Mouse (Mus musculus) CH12.LX (cell line): ENCODE measurements around the gene Ubc. TPM values are rescaled to one million over a fixed set of nuclear protein-coding genes. Genes with fewer than 3 reads are reported as not detected.

Source experiments
- DNase-seq: peaks from one replicate; pipeline ENCODE4 v3.0.0-alpha.2; 2013; ENCODE audit errors: extremely low read depth
- H3K27ac ChIP-seq: 2 replicates; pipeline ENCODE4 v1.5.1; 2012; ENCODE audit warnings: low read depth, mild to moderate bottlenecking, control low read depth, moderate library complexity; ENCODE audit not compliant: insufficient read depth
- H3K27me3 ChIP-seq: replicated peaks from 2 replicates; pipeline ENCODE3; 2012; ENCODE audit warnings: inconsistent platforms
- H3K36me3 ChIP-seq, 2 experiments: replicated peaks in 1 of 2; 2 replicates each; pipeline versions ENCODE3 to v1.6.1; 2012; ENCODE audit warnings: inconsistent platforms in 1 of 2, low read length in 1 of 2, mild to moderate bottlenecking in 1 of 2, mixed read lengths in 1 of 2, moderate library complexity in 1 of 2; ENCODE audit not compliant: control insufficient read depth in 1 of 2, insufficient read depth in 1 of 2
- H3K4me1 ChIP-seq, 2 experiments: 2 replicates each; pipeline ENCODE4 v1.6.1; 2012; ENCODE audit warnings: inconsistent platforms in 1 of 2, moderate library complexity in 1 of 2; ENCODE audit not compliant: insufficient read depth in 2 of 2, control insufficient read depth in 1 of 2
- H3K4me2 ChIP-seq: 2 replicates; pipeline ENCODE4 v1.6.1; 2012; ENCODE audit warnings: low read depth, mild to moderate bottlenecking, control low read depth; ENCODE audit not compliant: poor library complexity, insufficient read depth, severe bottlenecking
- H3K4me3 ChIP-seq, 3 experiments: fragments of 150-350 bp in 1 of 3; sonication (generic) in 1 of 3; replicated peaks in 1 of 3; 2 replicates each; pipeline versions ENCODE3 to v1.5.1; 2011 to 2012; ENCODE audit warnings: low read depth in 2 of 3, low read length in 2 of 3, mild to moderate bottlenecking in 2 of 3, moderate library complexity in 2 of 3, control low read depth in 1 of 3, improper control_type of control experiment in 1 of 3, inconsistent platforms in 1 of 3, mixed read lengths in 1 of 3; ENCODE audit not compliant: poor library complexity in 1 of 3
- H3K79me2 ChIP-seq: replicated peaks from 2 replicates; pipeline ENCODE4 v1.6.1; 2012; ENCODE audit warnings: mild to moderate bottlenecking, moderate library complexity; ENCODE audit not compliant: control insufficient read depth, poor library complexity, insufficient read depth, severe bottlenecking; ENCODE audit errors: extremely low read depth
- H3K9ac ChIP-seq: 2 replicates; pipeline ENCODE4 v1.6.1; 2012; ENCODE audit warnings: low read depth, mild to moderate bottlenecking, control low read depth, moderate library complexity; ENCODE audit not compliant: insufficient read depth
- H3K9me3 ChIP-seq: replicated peaks from 2 replicates; pipeline ENCODE3; 2012; ENCODE audit warnings: low read length, inconsistent platforms, mixed read lengths
- BHLHE40 ChIP-seq: IDR thresholded peaks from 2 replicates; pipeline ENCODE4 v1.6.1; 2011; ENCODE audit warnings: mild to moderate bottlenecking, low read depth, low read length, improper control_type of control experiment
- CHD2 ChIP-seq: IDR thresholded peaks from 2 replicates; pipeline ENCODE4 v1.6.1; 2011; ENCODE audit warnings: low read length, improper control_type of control experiment
- CTCF ChIP-seq, 2 experiments: IDR thresholded peaks in 1 of 2; conservative IDR thresholded peaks in 1 of 2; 2 replicates each; pipeline ENCODE4 v1.5.1; 2011 to 2012; ENCODE audit warnings: low read depth in 2 of 2, low read length in 2 of 2, improper control_type of control experiment in 1 of 2, inconsistent platforms in 1 of 2, mild to moderate bottlenecking in 1 of 2, moderate library complexity in 1 of 2
- ELF1 ChIP-seq: IDR thresholded peaks from 2 replicates; pipeline ENCODE4 v1.6.1; 2014; ENCODE audit warnings: low read depth, mild to moderate bottlenecking, inconsistent platforms, low read length, improper control_type of control experiment
- GABPA ChIP-seq: IDR thresholded peaks from 2 replicates; pipeline ENCODE4 v1.6.1; 2012; ENCODE audit warnings: low read depth, low read length, improper control_type of control experiment, inconsistent platforms; ENCODE audit not compliant: insufficient replicate concordance
- IRF4 ChIP-seq: IDR thresholded peaks from 2 replicates; pipeline ENCODE4 v1.6.1; 2014; ENCODE audit warnings: low read depth, mild to moderate bottlenecking, inconsistent platforms, low read length, improper control_type of control experiment
- JUND ChIP-seq: conservative IDR thresholded peaks from 2 replicates; pipeline ENCODE4 v1.6.1; 2011; ENCODE audit warnings: low read depth, low read length, improper control_type of control experiment
- MYC ChIP-seq: IDR thresholded peaks from 2 replicates; pipeline ENCODE4 v1.6.1; 2011; ENCODE audit warnings: low read depth, mild to moderate bottlenecking, improper control_type of control experiment, low read length
- NRF1 ChIP-seq: IDR thresholded peaks from 2 replicates; pipeline ENCODE4 v1.6.1; 2014; ENCODE audit warnings: low read depth, mild to moderate bottlenecking, inconsistent platforms, low read length, improper control_type of control experiment, moderate library complexity
- PAX5 ChIP-seq: IDR thresholded peaks from 2 replicates; pipeline ENCODE4 v1.6.1; 2012; ENCODE audit warnings: low read length, inconsistent platforms, mixed read lengths
- RCOR1 ChIP-seq: conservative IDR thresholded peaks from 2 replicates; pipeline ENCODE4 v1.6.1; 2012; ENCODE audit warnings: low read depth, mild to moderate bottlenecking, inconsistent platforms, low read length, improper control_type of control experiment
- TBP ChIP-seq: conservative IDR thresholded peaks from 2 replicates; pipeline ENCODE4 v1.6.1; 2011; ENCODE audit warnings: low read depth, low read length, improper control_type of control experiment
- UBTF ChIP-seq: IDR thresholded peaks from 2 replicates; pipeline ENCODE4 v1.6.1; 2012; ENCODE audit warnings: low read depth, mild to moderate bottlenecking, inconsistent platforms, low read length, improper control_type of control experiment, moderate library complexity
- ZKSCAN1 ChIP-seq: IDR thresholded peaks from 2 replicates; pipeline ENCODE4 v1.6.1; 2012; ENCODE audit warnings: low read depth, inconsistent platforms, low read length, improper control_type of control experiment, borderline replicate concordance
- ZMIZ1 ChIP-seq: IDR thresholded peaks from 2 replicates; pipeline ENCODE4 v1.6.1; 2012; ENCODE audit warnings: low read depth, mild to moderate bottlenecking, inconsistent platforms, low read length, improper control_type of control experiment
- dilution Hi-C: fragments of 300-500 bp; cut with MboI; formaldehyde crosslinking; loops from 2 replicates; pipeline ENCODE4 v1.14.3; 2020; ENCODE audit warnings: low sequenced_read_pairs; ENCODE audit not compliant: extremely low pct_unique_long_range_greater_than_20kb, extremely low pct_ligation_motif_present
- in situ Hi-C: fragments of 300-500 bp; cut with MboI; formaldehyde crosslinking; loops from 3 replicates; pipeline ENCODE4 v1.14.3; 2019; ENCODE audit warnings: low sequenced_read_pairs, low pct_ligation_motif_present, low pct_unique_long_range_greater_than_20kb, mixed read lengths
- polyA plus RNA-seq: library from polyadenylated mRNA; unstranded; fragments of >175 nt; gene quantifications from 2 replicates; pipeline ENCODE4 v1.2.1, GENCODE M21; 2012; ENCODE audit warnings: low read depth; ENCODE audit not compliant: insufficient read length
- total RNA-seq, 2 experiments: library from RNA; depleted of rRNA; stranded (reverse); fragments of 300-350 nt in 1 of 2; fragments of >200 nt in 1 of 2; gene quantifications; 2 replicates each; pipeline ENCODE4 v1.2.3; 2012 to 2014

Gene Ubc
- total and polyA plus RNA-seq, 3 experiments: 466 to 803 (median 656) TPM

- no peak for DNase-seq
- H3K27ac ChIP-seq: no peak overlapping the region
- peaks cover 2 to 13% of the 10 kb centered on the region in 2 experiments; a peak in 2 of 4 replicates for H3K4me1 ChIP-seq
- in situ Hi-C loops: no loop called here
- dilution Hi-C loops: no loop called here
- no peaks in the 10 kb centered on the region for H3K27me3 ChIP-seq
- no peaks in the 10 kb centered on the region for H3K79me2 ChIP-seq
- no peak overlapping the region for H3K9ac ChIP-seq
- peaks cover 15% of the 10 kb centered on the region for H3K9me3 ChIP-seq
- H3K4me2 ChIP-seq: no peak overlapping the region
- no peak overlapping the region for H3K4me3 ChIP-seq
- no peak for TF ChIP-seq ZKSCAN1
- no peak for TF ChIP-seq UBTF
- no peak for TF ChIP-seq ZMIZ1
- no peak for TF ChIP-seq IRF4
- TF ChIP-seq CHD2: no peak
- no peak for TF ChIP-seq NRF1
- TF ChIP-seq JUND: no peak
- no peak for TF ChIP-seq BHLHE40
- no peak for TF ChIP-seq GABPA
- TF ChIP-seq RCOR1: no peak
- no peaks in the 10 kb centered on the region for H3K36me3 ChIP-seq
Measured at GRCm38 (mm10) chr5:125364851-125365429, 25.1 kb downstream of the Ubc start.

- H3K79me2 ChIP-seq: no peaks in the 10 kb centered on the region
- H3K4me2 ChIP-seq: no peak overlapping the region
- H3K4me3 ChIP-seq: no peak overlapping the region
- H3K9ac ChIP-seq: no peak overlapping the region
- H3K27ac ChIP-seq: no peak overlapping the region
- H3K9me3 ChIP-seq: peaks cover 17% of the 10 kb centered on the region
- in situ Hi-C loops (no loop called here), dilution Hi-C loops (no loop called here)
- TF ChIP-seq PAX5 (no peak), ELF1 (no peak), CTCF (conservative IDR thresholded peaks at IDR 0.05 in 1 of 2, IDR thresholded peaks at IDR 0.05 in 1 of 2; ENCODE audit: low read depth in 2 of 2, low read length in 2 of 2) (no peak), TBP (no peak), MYC (no peak)
- peaks cover 2 to 13% of the 10 kb centered on the region in 2 experiments; a peak in 2 of 4 replicates for H3K4me1 ChIP-seq
- no peak for DNase-seq
- H3K27me3 ChIP-seq: no peaks in the 10 kb centered on the region
- H3K36me3 ChIP-seq: no peaks in the 10 kb centered on the region
Measured at GRCm38 (mm10) chr5:125363894-125364293, 26.1 kb downstream of the Ubc start.
